Mouse (Mus musculus): ENCODE results near the gene Nbl1.

- TF ChIP-seq GATA1 (IDR thresholded peaks at IDR 0.05; ENCODE audit: borderline replicate concordance, low read length) (no peak), FLI1 (IDR thresholded peaks at IDR 0.05; ENCODE audit: low read length) (no peak)
Measured at GRCm38 (mm10) chr4:139088982-139089671, 3.7 kb downstream of the Nbl1 start.

Measured in megakaryocyte, embryonic 14.5 days (primary cell).